Mouse (Mus musculus) midbrain, embryonic 13.5 days (tissue): ENCODE measurements around the gene Gm3336. TPM values are rescaled to one million over a fixed set of nuclear protein-coding genes. Genes with fewer than 3 reads are reported as not detected.

ENCODE experiments used
- ATAC-seq: fragments of 200-750 bp; cut with Nextera tagmentation; 2 replicates; pipeline ENCODE4 v1.8.0; 2017; ENCODE audit warnings: mild to moderate bottlenecking, moderate TSS enrichment, moderate library complexity
- H3K27ac ChIP-seq: fragments of 300-500 bp; sonication (generic); 2 replicates; pipeline ENCODE4 v1.5.1; 2015; ENCODE audit warnings: inconsistent platforms, mild to moderate bottlenecking, moderate library complexity
- H3K27me3 ChIP-seq: fragments of 300-500 bp; sonication (generic); 2 replicates; pipeline ENCODE4 v1.6.1; 2015; ENCODE audit warnings: mild to moderate bottlenecking, inconsistent platforms
- H3K36me3 ChIP-seq: fragments of 300-500 bp; sonication (generic); 2 replicates; pipeline ENCODE4 v1.6.1; 2015; ENCODE audit warnings: mild to moderate bottlenecking, inconsistent platforms
- H3K4me1 ChIP-seq: fragments of 300-500 bp; sonication (generic); replicated peaks from 2 replicates; pipeline ENCODE4 v1.6.1; 2015; ENCODE audit warnings: inconsistent platforms
- H3K4me2 ChIP-seq: fragments of 300-500 bp; sonication (generic); replicated peaks from 2 replicates; pipeline ENCODE4 v1.6.1; 2015; ENCODE audit warnings: moderate library complexity, mild to moderate bottlenecking, inconsistent platforms
- H3K4me3 ChIP-seq: fragments of 300-500 bp; sonication (generic); replicated peaks from 2 replicates; pipeline ENCODE4 v1.5.1; 2015; ENCODE audit warnings: mild to moderate bottlenecking, inconsistent platforms
- H3K9ac ChIP-seq: fragments of 300-500 bp; sonication (generic); replicated peaks from 2 replicates; pipeline ENCODE4 v1.6.1; 2015; ENCODE audit warnings: mild to moderate bottlenecking, inconsistent platforms
- H3K9me3 ChIP-seq: fragments of 300-500 bp; sonication (generic); 2 replicates; pipeline ENCODE4 v1.6.1; 2016; ENCODE audit warnings: mild to moderate bottlenecking, inconsistent platforms
- WGBS: fragments of 180-500 bp; shearing (Covaris S2); methylation state at CpG from one replicate; pipeline ENCODE4 v1.1.7; 2015; 5-methylcytosine and 5-hydroxymethylcytosine counted together
- polyA plus RNA-seq: library from polyadenylated mRNA; unstranded; fragments of >200 nt; fragmentation: Nextera tagmentation; extraction: Ambion mirVana; gene quantifications from 2 replicates; pipeline ENCODE4 v1.2.1, GENCODE M21; 2015

The Gm3336 gene
- polyA plus RNA-seq, 1 experiment from 2014 or later: not detected

- Histone ChIP-seq H3K4me1 (peaks cover 36% of the 10 kb centered on the region), H3K36me3 (peaks cover 74% of the 10 kb centered on the region)
- no peak for ATAC-seq
These were observed 53.7 kb downstream of the Gm3336 start for GRCm38 (mm10) chr8:70772075-70772474.

More at GRCm38 (mm10) chr8:70772075-70772474, 53.7 kb downstream of the Gm3336 start:
- WGBS: 96% methylated on average over 13 of the region's 13 CpGs
- Histone ChIP-seq H3K4me2 (no peak overlapping the region), H3K4me3 (no peak overlapping the region), H3K9me3 (no peaks in the 10 kb centered on the region), H3K27me3 (peaks cover 8% of the 10 kb centered on the region), H3K27ac (no peak overlapping the region), H3K9ac (no peak overlapping the region)

Other genes with a start within 250 kb of the Gm3336 start
- gene Klhl26, start 241.6 kb upstream of the Gm3336 start, polyA plus RNA-seq: 19.3 and 22.2 TPM in 2 replicates
- 60.6 and 61.5 TPM in 2 replicates for gene Tmem59l, start 231.2 kb upstream of the Gm3336 start, polyA plus RNA-seq
- 0.97 and 1.1 TPM in 2 replicates for gene Crlf1, start 225.4 kb upstream of the Gm3336 start, polyA plus RNA-seq
- 152 and 155 TPM in 2 replicates for gene Rex1bd, start 211.8 kb upstream of the Gm3336 start, polyA plus RNA-seq
- 680 and 755 TPM in 2 replicates for gene Uba52, start 207.7 kb upstream of the Gm3336 start, polyA plus RNA-seq
- 370 and 392 TPM in 2 replicates for gene Fkbp8, start 190.8 kb upstream of the Gm3336 start, polyA plus RNA-seq
- gene Kxd1, start 190.6 kb upstream of the Gm3336 start, polyA plus RNA-seq: 44.5 and 48.1 TPM in 2 replicates
- gene Ell, start 179.1 kb upstream of the Gm3336 start, polyA plus RNA-seq: 17.8 and 18.0 TPM in 2 replicates
- 119 and 133 TPM in 2 replicates for gene Isyna1, start 124.2 kb upstream of the Gm3336 start, polyA plus RNA-seq
- 123 and 129 TPM in 2 replicates for gene Ssbp4, start 109.7 kb upstream of the Gm3336 start, polyA plus RNA-seq
- gene Lrrc25, start 102.4 kb upstream of the Gm3336 start, polyA plus RNA-seq: 1.1 and 1.2 TPM in 2 replicates
- 0.30 TPM in 1 of 2 replicates, not detected in the other for gene Gdf15, start 86.1 kb upstream of the Gm3336 start, polyA plus RNA-seq
- 87.5 and 99.4 TPM in 2 replicates for gene Pgpep1, start 58.2 kb upstream of the Gm3336 start, polyA plus RNA-seq
- 176 and 201 TPM in 2 replicates for gene Lsm4, start 45.3 kb upstream of the Gm3336 start, polyA plus RNA-seq
- 65.1 and 97.7 TPM in 2 replicates for gene Jund, start 19.6 kb upstream of the Gm3336 start, polyA plus RNA-seq
- gene Iqcn, start 15.1 kb upstream of the Gm3336 start, polyA plus RNA-seq: 0.07 and 0.08 TPM in 2 replicates
- 0.15 and 0.28 TPM in 2 replicates for gene Pde4c, start 5.2 kb downstream of the Gm3336 start, polyA plus RNA-seq
- 261 and 275 TPM in 2 replicates for gene Rab3a, start 36.1 kb downstream of the Gm3336 start, polyA plus RNA-seq
- gene Mpv17l2, start 42.4 kb downstream of the Gm3336 start, polyA plus RNA-seq: 36.2 and 38.4 TPM in 2 replicates
- gene Pik3r2, start 58.2 kb downstream of the Gm3336 start, polyA plus RNA-seq: 78.9 and 87.2 TPM in 2 replicates
- 14.6 and 18.3 TPM in 2 replicates for gene Mast3, start 86.5 kb downstream of the Gm3336 start, polyA plus RNA-seq
- gene Il12rb1, start 89.9 kb downstream of the Gm3336 start, polyA plus RNA-seq: not detected in 2 replicates
- gene Arrdc2, start 121.2 kb downstream of the Gm3336 start, polyA plus RNA-seq: 7.7 and 10.5 TPM in 2 replicates
- 19.6 and 26.9 TPM in 2 replicates for gene Kcnn1, start 144.7 kb downstream of the Gm3336 start, polyA plus RNA-seq
- gene Ccdc124, start 155.4 kb downstream of the Gm3336 start, polyA plus RNA-seq: 160 TPM in 2 replicates
- 0.67 and 0.73 TPM in 2 replicates for gene Slc5a5, start 174.2 kb downstream of the Gm3336 start, polyA plus RNA-seq
- gene Rpl18a, start 178.9 kb downstream of the Gm3336 start, polyA plus RNA-seq: 2,682 and 2,717 TPM in 2 replicates
- gene Map1s, start 187.4 kb downstream of the Gm3336 start, polyA plus RNA-seq: 61.0 and 62.5 TPM in 2 replicates